Mouse (Mus musculus) heart, embryonic 15.5 days (tissue): ENCODE measurements around the gene Sept7. TPM values are rescaled to one million over a fixed set of nuclear protein-coding genes. Genes with fewer than 3 reads are reported as not detected.
"Not testable (repeated sequence)": the region's sequence is repeated elsewhere in the genome, so short reads cannot be mapped to it uniquely, and the experiment has no call there.

Source experiments
- ATAC-seq: fragments of 200-750 bp; cut with Nextera tagmentation; replicated peaks from 2 replicates; pipeline ENCODE4 v1.8.0; 2017; ENCODE audit warnings: low read depth, moderate TSS enrichment; ENCODE audit not compliant: insufficient number of reproducible peaks, insufficient read depth, low FRiP score
- H3K27ac ChIP-seq: fragments of 300-500 bp; sonication (generic); 2 replicates; pipeline ENCODE4 v1.5.1; 2015; ENCODE audit warnings: mild to moderate bottlenecking, inconsistent platforms
- H3K27me3 ChIP-seq: fragments of 300-500 bp; sonication (generic); 2 replicates; pipeline ENCODE4 v1.6.1; 2015; ENCODE audit warnings: inconsistent platforms
- H3K36me3 ChIP-seq: fragments of 300-500 bp; sonication (generic); 2 replicates; pipeline ENCODE4 v1.6.1; 2015; ENCODE audit warnings: mild to moderate bottlenecking, inconsistent platforms
- H3K4me1 ChIP-seq: fragments of 300-500 bp; sonication (generic); replicated peaks from 2 replicates; pipeline ENCODE4 v1.6.1; 2015; ENCODE audit warnings: inconsistent platforms
- H3K4me2 ChIP-seq: fragments of 300-500 bp; sonication (generic); 2 replicates; pipeline ENCODE4 v1.6.1; 2015; ENCODE audit warnings: inconsistent platforms, mild to moderate bottlenecking, moderate library complexity
- H3K4me3 ChIP-seq: fragments of 300-500 bp; sonication (generic); 2 replicates; pipeline ENCODE4 v1.5.1; 2015; ENCODE audit warnings: mild to moderate bottlenecking, inconsistent platforms
- H3K9ac ChIP-seq: fragments of 300-500 bp; sonication (generic); 2 replicates; pipeline ENCODE4 v1.6.1; 2015; ENCODE audit warnings: mild to moderate bottlenecking, inconsistent platforms
- H3K9me3 ChIP-seq: fragments of 300-500 bp; sonication (generic); replicated peaks from 2 replicates; pipeline ENCODE4 v1.6.1; 2016; ENCODE audit warnings: inconsistent platforms
- WGBS: fragments of 180-500 bp; shearing (Covaris S2); methylation state at CpG from one replicate; pipeline ENCODE4 v1.1.7; 2015; ENCODE audit warnings: mixed read lengths; 5-methylcytosine and 5-hydroxymethylcytosine counted together
- polyA plus RNA-seq: library from polyadenylated mRNA; unstranded; fragments of >200 nt; fragmentation: Nextera tagmentation; extraction: Ambion mirVana; gene quantifications from 2 replicates; pipeline ENCODE4 v1.2.1, GENCODE M21; 2015

Gene Sept7
- polyA plus RNA-seq, 1 experiment from 2014 or later: 252 TPM

DNA sequence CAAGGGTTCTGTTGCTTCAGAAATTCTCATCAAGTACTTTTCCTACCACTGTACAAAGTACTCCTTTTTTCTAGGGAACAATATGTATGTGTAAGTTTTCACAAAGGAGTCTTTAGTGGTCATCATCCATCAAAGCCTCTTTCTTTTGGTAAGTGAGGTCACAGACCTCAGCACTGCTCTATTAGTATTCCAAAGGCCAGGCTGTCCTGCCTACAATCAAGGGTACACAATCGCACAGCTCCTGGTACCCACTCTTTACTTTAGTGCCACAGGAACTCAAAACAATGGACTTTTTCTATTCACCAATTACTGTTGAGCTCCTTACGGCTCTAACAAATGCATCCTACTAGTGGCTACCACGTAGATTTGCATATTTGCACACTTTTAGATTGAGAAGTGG is 11.2 kb upstream of the Sept7 start:
- H3K4me2 ChIP-seq: no peak overlapping the region
- H3K9me3 ChIP-seq: no peaks in the 10 kb centered on the region
- no peak for ATAC-seq
- H3K4me1 ChIP-seq: peaks cover 6% of the 10 kb centered on the region
- H3K27ac ChIP-seq: no peak overlapping the region
- no peak overlapping the region for H3K9ac ChIP-seq
- no peaks in the 10 kb centered on the region for H3K27me3 ChIP-seq
- no peak overlapping the region for H3K4me3 ChIP-seq
- 71% methylated on average over 3 of the region's 3 CpGs for WGBS
- H3K36me3 ChIP-seq: no peaks in the 10 kb centered on the region

DNA sequence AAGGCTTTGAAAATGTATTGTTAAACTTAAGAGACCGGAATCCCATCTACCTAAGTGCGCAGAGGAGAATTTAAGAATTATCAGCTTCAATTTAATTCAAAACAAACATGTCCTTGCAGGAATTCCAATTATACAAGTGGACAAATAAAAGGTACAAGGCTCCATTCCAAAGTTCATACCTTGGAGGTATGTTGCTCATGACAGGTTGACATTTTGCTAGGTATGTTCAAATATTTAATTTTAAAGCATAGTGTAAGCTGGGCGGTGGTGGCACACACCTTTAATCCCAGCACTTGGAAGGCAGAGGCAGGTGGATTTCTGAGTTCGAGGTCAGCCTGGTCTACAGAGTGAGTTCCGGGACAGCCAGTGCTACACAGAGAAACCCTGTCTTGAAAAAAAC is 10.5 kb upstream of the Sept7 start:
- H3K27me3 ChIP-seq, H3K9ac ChIP-seq, H3K4me2 ChIP-seq, H3K4me3 ChIP-seq, H3K4me1 ChIP-seq, H3K9me3 ChIP-seq, ATAC-seq, H3K36me3 ChIP-seq, H3K27ac ChIP-seq: not testable (repeated sequence)
- WGBS: 87% methylated on average over 5 of the region's 5 CpGs

DNA sequence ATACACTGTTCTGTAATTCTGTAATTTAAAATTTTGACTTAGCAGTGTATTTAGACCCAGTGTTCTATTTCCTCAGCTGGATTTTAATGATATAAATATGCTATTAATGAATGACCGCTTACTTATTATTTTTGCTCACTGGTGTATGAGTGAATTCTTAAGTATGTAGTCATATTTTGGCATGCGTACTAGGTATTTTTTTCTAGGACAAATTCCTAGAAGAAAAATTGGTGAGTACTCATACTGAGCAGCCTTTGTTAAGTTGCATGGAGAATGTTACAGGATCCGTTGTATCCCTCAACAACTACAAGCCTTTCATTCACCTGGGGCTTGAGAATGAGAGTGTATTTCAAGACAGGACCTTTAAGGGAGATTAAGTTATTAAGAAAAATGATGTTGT is 10.0 kb upstream of the Sept7 start:
- no peaks in the 10 kb centered on the region for H3K9me3 ChIP-seq

DNA sequence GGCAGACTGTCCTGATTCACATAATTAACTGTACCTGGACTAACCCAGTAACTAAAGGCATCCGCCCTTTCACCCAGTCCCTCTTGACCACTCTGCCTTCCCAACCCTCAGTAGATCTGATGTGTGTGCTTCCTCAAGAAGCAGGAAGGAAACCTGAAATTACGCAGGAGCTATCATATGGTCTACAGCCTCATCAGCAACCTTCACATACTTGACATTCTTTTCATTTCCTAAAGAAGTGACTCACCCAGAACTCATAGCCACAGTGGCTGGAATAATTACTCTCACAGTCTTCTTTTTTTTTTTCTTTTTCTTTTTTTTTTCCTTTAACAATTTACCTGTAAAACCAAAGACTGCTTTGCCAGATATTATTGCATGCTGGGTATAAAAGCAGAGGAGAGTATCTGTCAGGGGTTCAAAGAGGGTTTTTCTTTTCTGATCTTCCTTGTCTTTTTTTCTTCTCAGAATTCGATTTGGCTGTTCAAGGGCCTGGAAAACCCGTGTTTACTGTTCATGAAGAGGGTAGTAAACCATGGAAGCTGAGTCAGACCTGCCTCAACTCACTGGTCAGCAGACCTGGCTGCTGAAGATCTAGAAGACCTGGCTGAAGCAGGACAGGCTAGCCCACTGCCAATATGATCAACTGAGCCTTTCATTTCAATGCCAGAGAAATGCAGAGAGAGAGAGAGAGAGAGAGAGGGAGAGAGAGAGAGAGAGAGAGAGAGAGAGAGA is 8.1 kb upstream of the Sept7 start:
- 39% methylated on average over 4 of the region's 4 CpGs for WGBS
- H3K27ac ChIP-seq: no peak overlapping the region
- no peak for ATAC-seq

More for the DNA sequence above, 10.0 kb upstream of the Sept7 start:
- 81% methylated on average over 3 of the region's 3 CpGs for WGBS
- no peak for ATAC-seq
- no peak overlapping the region for H3K9ac ChIP-seq
- H3K4me2 ChIP-seq: no peak overlapping the region
- H3K4me3 ChIP-seq: no peak overlapping the region
- no peaks in the 10 kb centered on the region for H3K27me3 ChIP-seq
- H3K4me1 ChIP-seq: peaks cover 6% of the 10 kb centered on the region
- H3K36me3 ChIP-seq: no peaks in the 10 kb centered on the region
- no peak overlapping the region for H3K27ac ChIP-seq

DNA sequence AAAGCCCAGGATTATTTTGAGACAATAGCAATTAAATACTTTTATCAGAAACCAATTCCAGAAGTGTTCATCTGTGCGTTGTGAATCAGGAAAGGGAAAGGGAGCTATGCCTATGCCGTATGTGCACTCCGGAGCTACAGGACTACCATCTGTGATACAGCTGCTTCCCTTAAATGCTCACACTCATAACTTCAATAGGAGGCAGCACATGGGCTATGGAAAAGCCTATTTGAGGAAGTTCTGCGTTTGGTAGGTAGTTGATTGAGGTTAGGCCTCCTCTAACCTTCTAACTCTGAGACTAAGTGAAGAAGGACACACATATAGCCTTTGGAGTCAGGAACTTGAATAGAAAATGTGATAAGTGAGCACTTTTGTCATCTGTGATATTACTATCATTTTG is 7.1 kb upstream of the Sept7 start:
- WGBS: 84% methylated on average over 4 of the region's 4 CpGs
- H3K4me1 ChIP-seq: peaks cover 8% of the 10 kb centered on the region
- H3K27me3 ChIP-seq: no peaks in the 10 kb centered on the region
- no peak overlapping the region for H3K9ac ChIP-seq
- no peak overlapping the region for H3K4me2 ChIP-seq
- H3K9me3 ChIP-seq: no peaks in the 10 kb centered on the region
- H3K4me3 ChIP-seq: no peak overlapping the region
- no peak for ATAC-seq
- no peaks in the 10 kb centered on the region for H3K36me3 ChIP-seq
- H3K27ac ChIP-seq: no peak overlapping the region

More for the DNA sequence above, 8.1 kb upstream of the Sept7 start:
- Histone ChIP-seq H3K4me3 (no peak overlapping the region), H3K36me3 (no peaks in the 10 kb centered on the region), H3K4me1 (peaks cover 8% of the 10 kb centered on the region), H3K27me3 (no peaks in the 10 kb centered on the region), H3K9me3 (no peaks in the 10 kb centered on the region), H3K9ac (no peak overlapping the region), H3K4me2 (no peak overlapping the region)

DNA sequence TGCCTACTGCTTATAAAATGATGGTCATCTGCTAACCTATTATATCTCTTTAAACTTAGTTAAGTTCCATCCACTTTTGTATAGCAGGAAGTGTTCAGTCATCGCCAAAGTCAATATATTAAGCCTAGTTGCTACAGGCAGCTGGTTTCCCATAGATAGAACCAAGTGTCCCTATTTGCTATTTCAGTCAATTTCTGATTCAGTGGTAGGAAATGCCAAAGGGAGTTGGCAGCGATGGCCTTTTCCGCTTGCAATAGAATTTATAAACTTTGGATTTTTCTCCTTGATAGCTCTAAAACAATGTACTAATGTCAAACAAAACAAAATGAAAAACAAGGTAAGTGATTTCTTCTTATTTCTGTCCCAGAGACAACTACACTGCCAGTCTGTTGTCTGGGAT is 5.7 kb upstream of the Sept7 start:
- ATAC-seq: no peak
- WGBS: 76% methylated on average over 3 of the region's 3 CpGs
- Histone ChIP-seq H3K36me3 (no peaks in the 10 kb centered on the region), H3K9ac (no peak overlapping the region), H3K9me3 (no peaks in the 10 kb centered on the region), H3K27ac (peak overlapping the region; percentile 31; the same call in 1 of the 2 replicates), H3K4me2 (no peak overlapping the region), H3K27me3 (no peaks in the 10 kb centered on the region), H3K4me1 (peaks cover 10% of the 10 kb centered on the region), H3K4me3 (no peak overlapping the region)

DNA sequence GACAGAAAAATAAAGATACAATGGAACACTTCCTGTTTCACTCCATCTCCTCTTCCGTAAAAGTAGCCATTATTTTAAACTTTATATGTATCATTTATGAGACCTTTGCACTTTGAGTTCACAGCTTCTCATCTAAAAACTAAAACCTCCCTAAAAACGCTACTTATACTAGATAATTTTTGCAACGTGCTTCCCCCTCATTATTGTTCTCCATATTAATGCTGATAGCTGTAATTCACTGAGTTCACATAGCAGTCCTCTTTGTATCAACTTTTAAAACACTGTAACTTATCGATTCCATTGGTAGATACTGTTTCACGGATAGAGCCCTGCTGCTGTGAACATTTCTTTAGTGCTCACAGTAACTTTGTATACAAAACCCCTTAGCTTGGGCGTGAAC is 1.1 kb upstream of the Sept7 start:
- Histone ChIP-seq H3K27ac (peak overlapping the region; percentile 98), H3K9me3 (no peaks in the 10 kb centered on the region), H3K27me3 (no peaks in the 10 kb centered on the region), H3K4me2 (peak overlapping the region; percentile 76), H3K36me3 (no peaks in the 10 kb centered on the region), H3K4me1 (peaks cover 23% of the 10 kb centered on the region), H3K9ac (peak overlapping the region; percentile 83), H3K4me3 (peak overlapping the region; percentile 82)
- ATAC-seq: no peak
- 5% methylated on average over 6 of the region's 6 CpGs for WGBS

DNA sequence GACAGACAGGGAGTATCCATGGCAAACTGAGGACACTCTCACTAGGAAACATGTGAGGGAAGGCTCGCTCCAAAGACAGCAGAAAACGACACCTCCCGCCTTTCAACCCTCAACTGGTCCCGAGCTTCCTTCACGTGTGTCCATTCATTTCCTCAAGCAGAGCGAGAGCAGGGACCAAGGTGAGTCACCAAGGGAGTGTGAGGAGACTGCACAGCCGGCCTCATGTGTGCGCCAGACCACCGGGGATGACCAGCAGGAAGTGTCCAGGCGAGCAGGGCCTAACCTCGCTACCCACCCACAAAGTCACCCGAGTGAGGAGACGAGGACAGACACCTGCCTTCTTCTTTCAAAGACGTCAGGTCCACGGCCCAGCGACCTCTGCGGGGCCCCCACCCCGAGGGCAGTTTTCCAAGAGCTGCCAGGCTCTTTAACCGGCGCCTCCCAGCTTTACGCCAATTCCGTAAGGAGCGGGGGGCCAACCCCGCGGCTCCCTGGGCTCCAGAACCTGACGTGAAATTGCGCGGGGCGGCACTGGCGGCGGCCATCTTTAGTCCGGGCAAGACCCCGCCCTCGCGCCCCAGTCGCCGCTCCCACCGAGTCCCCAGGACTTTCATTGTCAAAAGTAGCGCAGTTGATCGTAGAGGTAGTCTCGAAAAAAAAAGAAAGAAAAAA is 492 bp upstream of the Sept7 start:
- Histone ChIP-seq H3K27me3 (no peaks in the 10 kb centered on the region), H3K9ac (peak overlapping the region; percentile 83), H3K4me3 (peak overlapping the region; percentile 82), H3K36me3 (no peaks in the 10 kb centered on the region), H3K27ac (peak overlapping the region; percentile 98), H3K9me3 (no peaks in the 10 kb centered on the region), H3K4me1 (peaks cover 25% of the 10 kb centered on the region), H3K4me2 (peak overlapping the region; percentile 76)
- WGBS: under 1% methylated on average over 41 of the region's 41 CpGs
- peak; percentile 88 for ATAC-seq

DNA sequence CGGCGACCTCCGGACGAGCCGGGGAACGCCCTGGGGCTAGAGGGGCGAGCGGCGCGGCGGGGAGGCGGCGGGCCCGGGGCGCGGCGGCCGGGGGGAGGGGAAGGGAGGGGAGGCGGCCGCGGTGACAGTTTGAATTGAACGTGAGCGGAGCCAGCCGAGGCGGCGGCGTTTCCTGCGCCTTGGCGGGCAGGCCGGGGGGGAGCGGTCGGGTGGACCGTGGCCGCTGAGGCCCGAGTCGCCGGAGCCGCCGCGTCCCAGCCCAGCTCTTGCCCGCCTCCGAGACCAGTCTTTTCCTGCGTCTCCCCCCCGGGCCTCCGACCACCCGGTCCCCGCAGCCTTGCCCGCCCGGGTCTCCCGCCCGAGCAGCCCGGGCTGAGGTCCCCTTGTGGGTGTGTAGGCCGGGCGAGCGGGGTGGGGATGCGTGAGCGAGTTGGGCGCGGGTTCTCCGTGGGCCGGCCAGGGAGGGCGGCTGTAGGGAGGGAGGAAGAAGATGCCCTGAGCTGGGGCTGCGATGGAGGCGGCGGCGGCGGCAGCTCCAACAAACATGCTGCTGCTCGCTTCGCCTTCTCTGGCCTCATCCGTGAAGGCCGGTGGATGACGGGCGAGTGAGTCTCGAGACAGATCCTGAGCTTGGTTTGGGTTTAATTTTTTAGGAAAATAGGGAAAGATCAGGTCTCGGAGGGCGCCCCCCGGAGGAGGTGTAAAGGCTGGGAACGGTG is 679 bp downstream of the Sept7 start:
- ATAC-seq: peak; percentile 33
- under 1% methylated on average over 67 of the region's 78 CpGs for WGBS

DNA sequence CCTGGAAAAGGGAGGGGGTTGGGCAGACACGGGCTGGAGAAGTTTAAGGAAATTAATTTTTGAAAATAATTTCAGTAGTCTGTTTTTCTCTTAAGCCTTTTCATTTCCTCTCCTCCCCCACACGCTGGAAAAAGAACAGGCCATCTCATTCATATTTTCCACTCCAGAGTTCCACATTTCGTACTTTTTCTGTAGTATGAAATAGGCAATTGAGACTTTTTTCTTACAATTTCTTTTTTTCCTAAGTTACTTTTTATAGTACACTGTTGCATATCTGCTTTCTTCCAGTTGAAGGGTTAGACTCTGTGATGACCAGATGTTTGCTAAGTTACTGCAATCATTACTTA is 1.2 kb downstream of the Sept7 start:
- Histone ChIP-seq H3K4me1 (peaks cover 24% of the 10 kb centered on the region), H3K4me3 (peak overlapping the region; percentile 82), H3K27ac (peak overlapping the region; percentile 98), H3K36me3 (no peaks in the 10 kb centered on the region), H3K4me2 (peak overlapping the region; percentile 66), H3K9me3 (no peaks in the 10 kb centered on the region), H3K27me3 (no peaks in the 10 kb centered on the region), H3K9ac (peak overlapping the region; percentile 96)
- no peak for ATAC-seq
- 3% methylated on average over 3 of the region's 3 CpGs for WGBS

More for the DNA sequence above, 679 bp downstream of the Sept7 start:
- H3K27me3 ChIP-seq: no peaks in the 10 kb centered on the region
- no peaks in the 10 kb centered on the region for H3K36me3 ChIP-seq
- peak overlapping the region; percentile 96 for H3K9ac ChIP-seq
- peak overlapping the region; percentile 98 for H3K27ac ChIP-seq
- H3K4me2 ChIP-seq: peak overlapping the region; percentile 66
- H3K4me3 ChIP-seq: peak overlapping the region; percentile 82
- no peaks in the 10 kb centered on the region for H3K9me3 ChIP-seq
- H3K4me1 ChIP-seq: peaks cover 24% of the 10 kb centered on the region

DNA sequence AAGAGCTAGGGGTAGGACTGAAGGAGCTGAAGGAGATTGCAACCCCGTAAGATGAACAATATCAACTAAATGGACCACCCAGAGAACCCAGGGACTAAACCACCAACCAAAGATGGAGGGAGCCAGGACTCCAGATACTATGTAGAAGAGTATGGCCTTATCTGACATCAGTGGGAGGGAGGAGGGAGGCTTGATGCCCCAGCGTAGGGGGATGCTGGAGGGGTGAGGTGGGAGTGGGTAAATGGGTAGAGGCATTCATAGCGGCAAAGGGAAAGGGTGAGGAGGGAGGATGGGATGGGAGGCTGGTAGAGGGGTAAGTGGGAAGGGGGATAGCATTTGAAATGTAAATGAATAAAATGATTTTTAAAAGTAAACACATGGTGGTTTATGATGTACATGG is 8.2 kb downstream of the Sept7 start:
- ATAC-seq: no peak
- 78% methylated on average over 3 of the region's 3 CpGs for WGBS

More for the DNA sequence above, 8.2 kb downstream of the Sept7 start:
- H3K9me3 ChIP-seq: no peaks in the 10 kb centered on the region
- H3K36me3 ChIP-seq: no peaks in the 10 kb centered on the region
- H3K4me1 ChIP-seq: peaks cover 8% of the 10 kb centered on the region
- H3K9ac ChIP-seq: no peak overlapping the region
- H3K27ac ChIP-seq: no peak overlapping the region
- no peaks in the 10 kb centered on the region for H3K27me3 ChIP-seq
- H3K4me2 ChIP-seq: no peak overlapping the region
- H3K4me3 ChIP-seq: no peak overlapping the region
